Mouse (Mus musculus): ENCODE data around the gene Btnl10. TPM values are rescaled to one million over a fixed set of nuclear protein-coding genes. Genes with fewer than 3 reads are reported as not detected.

The Btnl10 gene
- total and polyA plus RNA-seq, 2 experiments from 2014 or later, result 0.04 TPM; not detected in 1

DNA sequence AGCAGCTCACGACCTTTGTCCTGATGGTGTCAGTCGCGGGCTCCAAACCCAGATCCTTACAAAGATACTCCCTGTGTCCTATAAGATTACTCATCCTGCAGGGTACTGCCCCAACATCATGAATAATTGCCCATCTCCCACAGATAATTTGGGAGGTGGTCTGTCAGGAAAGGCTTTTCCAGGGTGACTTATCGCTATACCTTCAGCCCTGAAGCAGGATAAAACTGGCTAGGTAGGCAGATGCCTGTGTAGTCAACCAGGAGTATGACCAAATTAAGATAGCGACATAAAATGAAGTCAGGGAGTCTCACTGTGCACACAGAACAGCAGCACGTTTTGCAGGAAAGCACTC is 21.4 kb downstream of the Btnl10 start:
- DNase-seq (ENCODE audit: low spot score), result no peak
- WGBS, result 13% methylated on average over 6 of the region's 6 CpGs
- peak overlapping the region; percentile 87 for H3K4me2 ChIP-seq (ENCODE audit: low read depth, low read length)
- H3K27me3 ChIP-seq (ENCODE audit: insufficient read depth, low read length), result no peaks in the 10 kb centered on the region
- peak overlapping the region; percentile 94 for H3K4me3 ChIP-seq (ENCODE audit: low read length)
- peak; percentile 36; the same call in 1 of the 2 replicates for TF ChIP-seq CTCF (IDR thresholded peaks at IDR 0.05; ENCODE audit: low read depth)
- no peaks in the 10 kb centered on the region for H3K9me3 ChIP-seq (ENCODE audit: low read length)
- H3K36me3 ChIP-seq (ENCODE audit: insufficient read depth, low read length), result peaks cover 16% of the 10 kb centered on the region; the same call in 1 of the 2 replicates
- peak overlapping the region; percentile 97 for H3K27ac ChIP-seq
- ATAC-seq, result no peak
- peak overlapping the region; percentile 98 for H3K9ac ChIP-seq (replicated peaks; ENCODE audit: low read length)
- peaks cover 12% of the 10 kb centered on the region; the same call in 1 of the 2 replicates for H3K4me1 ChIP-seq (ENCODE audit: insufficient read depth, low read length)

DNA sequence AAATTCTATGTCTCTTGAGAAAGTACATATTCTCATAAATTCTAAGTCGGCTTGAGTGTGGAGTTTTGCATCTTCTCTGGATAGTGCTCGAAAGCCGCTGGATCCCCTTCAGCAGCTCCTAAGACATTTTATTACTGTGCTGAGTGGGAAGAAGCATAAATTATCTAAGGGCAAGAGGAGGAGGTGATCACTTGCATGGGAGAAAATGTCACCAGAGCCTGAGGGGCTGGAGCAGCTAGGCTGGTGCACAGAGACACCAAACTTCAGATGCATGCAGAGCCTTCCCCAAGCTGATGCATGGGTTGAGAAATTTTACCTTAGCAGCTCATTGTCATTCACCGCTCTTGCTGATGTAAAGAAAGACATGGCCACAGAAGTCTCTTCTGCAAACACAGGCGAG is 26.4 kb downstream of the Btnl10 start:
- Histone ChIP-seq H3K27ac (no peak overlapping the region), H3K4me1 (ENCODE audit: insufficient read depth, low read length) (no peaks in the 10 kb centered on the region), H3K9me3 (ENCODE audit: low read length) (no peaks in the 10 kb centered on the region), H3K4me2 (ENCODE audit: low read depth, low read length) (no peak overlapping the region), H3K36me3 (ENCODE audit: insufficient read depth, low read length) (no peaks in the 10 kb centered on the region), H3K27me3 (ENCODE audit: insufficient read depth, low read length) (no peaks in the 10 kb centered on the region), H3K9ac (replicated peaks; ENCODE audit: low read length) (no peak overlapping the region), H3K4me3 (ENCODE audit: low read length) (no peak overlapping the region)
- DNase-seq (ENCODE audit: low spot score) (no peak), ATAC-seq (no peak)
- WGBS, result 75% methylated on average over 5 of the region's 5 CpGs
- TF ChIP-seq CTCF (IDR thresholded peaks at IDR 0.05; ENCODE audit: low read depth), result no peak

DNA sequence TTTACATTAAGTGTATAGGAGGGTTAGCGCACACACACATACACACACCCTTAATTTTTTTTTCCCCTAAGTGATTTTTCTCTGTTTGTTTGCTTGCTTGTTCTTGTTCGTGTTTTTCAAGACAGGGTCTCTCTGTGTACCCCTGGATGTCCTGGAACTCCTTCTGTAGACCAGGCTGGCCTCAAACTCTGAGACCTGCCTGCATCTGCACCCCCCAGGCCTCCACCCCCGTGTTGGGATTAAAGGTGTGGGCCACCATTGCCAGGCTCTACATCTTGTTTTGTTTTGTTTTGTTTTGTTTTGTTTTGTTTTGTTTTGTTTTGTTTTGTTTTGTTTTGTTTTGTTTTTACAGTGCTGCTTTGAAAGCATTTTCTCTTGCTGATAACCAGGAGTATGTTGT is 29.6 kb downstream of the Btnl10 start:
- 76% methylated on average over 3 of the region's 3 CpGs for whole genome bisulfite sequencing
- DNase-seq (ENCODE audit: low spot score), result no peak

DNA sequence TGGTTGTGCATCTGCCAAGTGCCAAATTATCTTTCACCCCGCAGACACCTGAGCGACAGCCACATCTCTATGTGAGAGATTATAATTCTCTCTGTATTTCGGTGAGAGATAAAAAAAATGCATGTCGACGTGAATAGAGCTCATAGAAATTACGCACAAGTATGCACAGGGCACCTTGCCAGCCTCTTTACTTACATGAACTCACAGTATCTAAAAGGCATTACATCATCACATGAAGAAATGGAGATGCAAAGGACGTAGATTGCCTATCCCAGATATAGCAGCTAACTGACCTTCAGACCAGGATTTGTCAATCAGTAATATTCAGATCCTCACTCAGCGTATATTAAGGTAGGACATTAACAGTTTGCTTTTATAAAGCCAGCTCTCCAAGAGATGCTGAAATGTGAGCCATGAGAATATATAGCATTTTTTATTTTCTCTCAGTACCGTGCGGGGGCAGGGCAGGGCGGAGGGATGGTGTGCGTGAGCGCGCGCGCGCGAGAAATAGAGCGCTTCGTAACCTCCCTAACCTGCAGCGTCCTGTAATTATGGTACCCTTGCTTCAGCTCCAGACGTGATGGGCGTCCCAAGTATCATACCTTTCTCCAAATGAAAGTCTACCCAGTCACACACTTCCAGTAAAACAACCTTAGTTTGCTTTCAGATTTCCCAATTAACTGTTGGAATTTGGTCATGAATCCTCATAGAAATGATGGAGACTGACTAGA is 30.3 kb downstream of the Btnl10 start:
- Histone ChIP-seq H3K9ac (replicated peaks; ENCODE audit: low read length) (peak overlapping the region; percentile 80), H3K4me3 (ENCODE audit: low read length) (peak overlapping the region; percentile 56), H3K27ac (peak overlapping the region; percentile 97), H3K27me3 (ENCODE audit: insufficient read depth, low read length) (no peaks in the 10 kb centered on the region), H3K4me2 (ENCODE audit: low read depth, low read length) (peak overlapping the region; percentile 68), H3K36me3 (ENCODE audit: insufficient read depth, low read length) (no peaks in the 10 kb centered on the region), H3K4me1 (ENCODE audit: insufficient read depth, low read length) (no peaks in the 10 kb centered on the region), H3K9me3 (ENCODE audit: low read length) (no peaks in the 10 kb centered on the region)
- peak; percentile 13; the same call in 1 of the 2 replicates for TF ChIP-seq CTCF (IDR thresholded peaks at IDR 0.05; ENCODE audit: low read depth)
- DNase-seq (ENCODE audit: low spot score) (peak; percentile 80), ATAC-seq (peak; percentile 75)
- WGBS, result 7% methylated on average over 23 of the region's 23 CpGs

More for the DNA sequence above, 29.6 kb downstream of the Btnl10 start:
- Histone ChIP-seq H3K9me3 (ENCODE audit: low read length) (no peaks in the 10 kb centered on the region), H3K4me1 (ENCODE audit: insufficient read depth, low read length) (no peaks in the 10 kb centered on the region), H3K4me3 (ENCODE audit: low read length) (peak overlapping the region; percentile 56; the same call in 1 of the 2 replicates), H3K36me3 (ENCODE audit: insufficient read depth, low read length) (no peaks in the 10 kb centered on the region), H3K4me2 (ENCODE audit: low read depth, low read length) (peak overlapping the region; percentile 68), H3K27me3 (ENCODE audit: insufficient read depth, low read length) (no peaks in the 10 kb centered on the region), H3K9ac (replicated peaks; ENCODE audit: low read length) (peak overlapping the region; percentile 80), H3K27ac (peak overlapping the region; percentile 97)
- no peak for TF ChIP-seq CTCF (IDR thresholded peaks at IDR 0.05; ENCODE audit: low read depth)
- ATAC-seq, result no peak

DNA sequence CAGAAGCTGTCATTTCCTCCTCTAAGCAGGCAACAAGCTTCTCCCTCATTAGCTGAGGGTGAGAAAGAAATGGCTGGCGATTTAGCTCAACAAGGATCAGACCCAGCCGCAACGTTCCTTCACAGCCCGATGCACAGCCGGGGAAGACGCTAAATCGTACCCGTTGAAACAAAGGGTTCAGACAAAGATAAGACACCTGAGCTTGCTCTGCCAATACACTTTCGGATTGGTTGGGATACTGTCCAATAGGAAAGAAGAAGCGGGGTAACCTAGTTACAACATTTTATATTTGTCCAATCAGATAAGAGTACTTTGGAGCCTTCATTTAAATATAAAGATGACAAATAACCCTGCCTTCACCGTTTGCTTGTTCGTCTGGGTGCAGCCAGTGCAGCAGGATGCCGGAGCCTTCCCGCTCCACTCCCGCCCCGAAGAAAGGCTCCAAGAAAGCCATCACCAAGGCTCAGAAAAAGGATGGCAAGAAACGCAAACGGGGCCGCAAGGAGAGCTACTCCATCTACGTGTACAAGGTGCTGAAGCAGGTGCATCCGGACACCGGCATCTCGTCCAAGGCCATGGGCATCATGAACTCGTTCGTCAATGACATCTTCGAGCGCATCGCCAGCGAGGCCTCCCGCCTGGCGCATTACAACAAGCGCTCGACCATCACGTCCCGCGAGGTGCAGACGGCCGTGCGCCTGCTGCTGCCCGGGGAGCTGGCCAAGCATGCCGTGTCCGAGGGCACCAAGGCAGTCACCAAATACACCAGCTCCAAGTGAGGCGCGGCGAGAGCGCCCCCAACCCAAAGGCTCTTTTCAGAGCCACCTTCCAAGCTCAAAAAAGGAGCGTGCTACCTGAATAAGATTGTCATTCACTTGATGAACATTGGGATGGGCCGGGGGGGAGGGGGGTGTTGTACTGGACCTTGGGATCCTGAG is 31.1 kb downstream of the Btnl10 start, which contains the start of gene Hist3h2ba:
Hist3h2ba (plus strand) TSS at position 379 of the 938 bp plus-strand sequence.
- peak within 1 kb of the TSS; percentile 97 for H3K27ac ChIP-seq
- no peaks in the 10 kb centered on the region for H3K4me1 ChIP-seq (ENCODE audit: insufficient read depth, low read length)
- TF ChIP-seq CTCF (IDR thresholded peaks at IDR 0.05; ENCODE audit: low read depth), result no peak
- H3K9ac ChIP-seq (replicated peaks; ENCODE audit: low read length), result peak within 1 kb of the TSS; percentile 80
- no peaks in the 10 kb centered on the region for H3K9me3 ChIP-seq (ENCODE audit: low read length)
- peak within 1 kb of the TSS; percentile 68 for H3K4me2 ChIP-seq (ENCODE audit: low read depth, low read length)
- ATAC-seq (peak; percentile 92), DNase-seq (ENCODE audit: low spot score) (peak; percentile 94)
- under 1% methylated on average over 42 of the region's 48 CpGs for WGBS
- no peaks in the 10 kb centered on the region for H3K27me3 ChIP-seq (ENCODE audit: insufficient read depth, low read length)
- H3K36me3 ChIP-seq (ENCODE audit: insufficient read depth, low read length), result no peaks in the 10 kb centered on the region
- H3K4me3 ChIP-seq (ENCODE audit: low read length), result peak within 1 kb of the TSS; percentile 56

DNA sequence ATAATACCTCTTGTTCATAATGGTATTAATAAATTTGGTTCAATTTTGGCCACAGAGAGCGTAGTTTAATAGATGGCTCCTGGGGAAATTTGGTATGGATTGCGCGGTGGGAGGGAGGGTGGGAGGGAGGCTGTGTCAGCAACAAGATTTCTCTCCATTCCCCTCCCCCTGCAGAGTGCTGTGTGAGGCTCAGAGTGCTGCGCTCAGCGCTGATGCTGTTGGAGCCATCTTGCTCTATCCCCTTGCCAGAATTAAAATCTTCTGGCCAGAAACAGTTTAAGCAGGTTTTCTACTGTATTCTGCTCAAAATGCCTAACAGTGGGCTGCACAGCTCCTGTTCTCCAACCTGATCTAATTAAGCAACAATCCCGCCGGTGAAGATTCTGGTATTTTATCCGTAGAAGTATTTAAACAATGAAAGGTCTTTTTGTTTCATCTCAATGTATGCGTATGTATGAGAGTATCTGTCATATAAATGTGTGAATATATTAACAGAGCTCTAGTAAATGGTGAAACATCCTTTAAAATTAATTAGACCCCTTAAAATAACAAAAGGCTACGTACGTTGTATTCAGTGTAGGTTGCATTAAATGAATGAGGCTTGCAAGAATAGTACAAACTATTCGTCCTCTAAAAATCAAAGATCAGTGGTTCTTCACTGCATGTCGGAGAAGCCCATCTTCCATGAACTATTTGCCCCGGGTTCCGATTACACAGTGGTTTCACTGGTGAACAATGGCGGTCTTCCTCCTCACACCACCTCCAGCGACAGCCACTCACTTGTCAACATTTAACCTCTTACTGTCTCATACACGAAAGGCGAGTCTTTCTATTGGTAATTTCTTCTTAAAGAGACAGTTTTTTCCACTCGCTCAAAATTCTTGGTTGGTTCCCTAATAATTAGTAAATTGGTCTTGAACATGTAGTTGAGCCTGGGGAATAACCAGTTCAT is 32.0 kb downstream of the Btnl10 start:
- 4% methylated on average over 20 of the region's 20 CpGs for whole genome bisulfite sequencing
- no peaks in the 10 kb centered on the region for H3K9me3 ChIP-seq (ENCODE audit: low read length)
- H3K27me3 ChIP-seq (ENCODE audit: insufficient read depth, low read length), result no peaks in the 10 kb centered on the region
- no peaks in the 10 kb centered on the region for H3K36me3 ChIP-seq (ENCODE audit: insufficient read depth, low read length)
- TF ChIP-seq CTCF (IDR thresholded peaks at IDR 0.05; ENCODE audit: low read depth), result no peak
- peak; percentile 92 for DNase-seq (ENCODE audit: low spot score)
- H3K4me2 ChIP-seq (ENCODE audit: low read depth, low read length), result peak overlapping the region; percentile 68
- peak overlapping the region; percentile 80 for H3K9ac ChIP-seq (replicated peaks; ENCODE audit: low read length)
- H3K27ac ChIP-seq, result peak overlapping the region; percentile 97
- H3K4me1 ChIP-seq (ENCODE audit: insufficient read depth, low read length), result no peaks in the 10 kb centered on the region
- peak; percentile 62 for ATAC-seq
- H3K4me3 ChIP-seq (ENCODE audit: low read length), result peak overlapping the region; percentile 56

Measured in hindbrain, postnatal 0 days (tissue).